Mouse (Mus musculus): ENCODE results near the gene Dnajc21. TPM values are rescaled to one million over a fixed set of nuclear protein-coding genes. Genes with fewer than 3 reads are reported as not detected.

Gene Dnajc21
- total and polyA plus RNA-seq, 3 experiments: 2.2 to 41.2 (median 34.5) TPM

GRCm38 (mm10) chr15:10485484-10486364 is 15.4 kb upstream of the Dnajc21 start, which contains the start of the genes Brix1 and Rad1:
Gene Brix1 (minus strand): TSS chr15:10485947.
Gene Rad1 (plus strand): TSS chr15:10486018.
- H3K27ac ChIP-seq: peak within 1 kb of the TSS; percentile 84
- peak within 1 kb of the TSS; percentile 86 for H3K9ac ChIP-seq (ENCODE audit: low read depth, low read length)
- under 1% methylated on average over 58 of the region's 58 CpGs for WGBS
- TF ChIP-seq EP300 (IDR thresholded peaks at IDR 0.05; ENCODE audit: insufficient read depth, low read depth, low read length): peak; percentile 82
- TF ChIP-seq CTCF (IDR thresholded peaks at IDR 0.05): peak; percentile 10; the same call in 1 of the 2 replicates
- peak; percentile 86 for TF ChIP-seq POLR2A (IDR thresholded peaks at IDR 0.05; ENCODE audit: insufficient read depth, low read depth, low read length)
- no peaks in the 10 kb centered on the region for H3K27me3 ChIP-seq (ENCODE audit: control insufficient read depth, insufficient read depth, low read length)
- intact Hi-C loops (cut with DNase I): loop anchor here (1.0 to 10.0 kb wide), 3 partner anchors 15 to 909 kb away; partner anchors contain the start of genes Amacr, Dnajc21 and Tars
- peaks cover 9% of the 10 kb centered on the region for H3K36me3 ChIP-seq (ENCODE audit: control insufficient read depth, insufficient read depth, low read length)
- H3K79me2 ChIP-seq (replicated peaks; ENCODE audit: control insufficient read depth, insufficient read depth, low read length): no peaks in the 10 kb centered on the region
- H3K4me3 ChIP-seq: peak within 1 kb of the TSS; percentile 97
- DNase-seq: peak; percentile 95
- H3K4me1 ChIP-seq (ENCODE audit: control insufficient read depth, insufficient read depth, low read length): peaks cover 1% of the 10 kb centered on the region; the same call in 1 of the 2 replicates

DNA sequence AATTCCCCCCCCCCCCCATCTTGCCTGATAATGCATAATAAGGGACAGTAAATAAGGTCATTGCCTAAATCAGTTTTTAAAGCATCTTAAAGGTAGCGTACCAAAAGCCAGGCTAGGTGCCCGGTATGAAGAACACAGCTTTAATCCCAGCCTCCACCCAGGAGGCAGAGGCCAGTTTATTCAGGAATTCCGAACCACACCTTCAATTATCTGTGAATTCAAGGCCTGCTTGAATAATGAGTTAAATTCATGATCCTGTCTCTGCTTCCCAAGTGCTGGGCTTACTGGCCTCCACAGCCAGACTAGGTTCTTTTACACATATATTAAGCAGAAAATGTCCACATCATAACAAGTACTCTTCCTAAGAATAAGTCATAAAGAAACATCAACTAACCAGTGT is 625 bp upstream of the Dnajc21 start:
- Histone ChIP-seq H3K27me3 (ENCODE audit: control insufficient read depth, insufficient read depth, low read length) (no peaks in the 10 kb centered on the region), H3K9ac (ENCODE audit: low read depth, low read length) (peak overlapping the region; percentile 70; the same call in 1 of the 2 replicates), H3K4me1 (ENCODE audit: control insufficient read depth, insufficient read depth, low read length) (peaks cover 1% of the 10 kb centered on the region), H3K79me2 (replicated peaks; ENCODE audit: control insufficient read depth, insufficient read depth, low read length) (peaks cover 4% of the 10 kb centered on the region), H3K4me3 (peak overlapping the region; percentile 70), H3K36me3 (ENCODE audit: control insufficient read depth, insufficient read depth, low read length) (no peaks in the 10 kb centered on the region), H3K27ac (peak overlapping the region; percentile 72)
- TF ChIP-seq EP300 (IDR thresholded peaks at IDR 0.05; ENCODE audit: insufficient read depth, low read depth, low read length) (no peak), POLR2A (IDR thresholded peaks at IDR 0.05; ENCODE audit: insufficient read depth, low read depth, low read length) (no peak), CTCF (IDR thresholded peaks at IDR 0.05) (no peak)
- intact Hi-C loops (cut with DNase I): loop anchor here (1.0 to 5.0 kb wide), 2 partner anchors 14 to 511 kb away; partner anchors contain the start of genes Amacr and Brix1
- WGBS: 15% methylated on average over 3 of the region's 3 CpGs
- no peak for DNase-seq

DNA sequence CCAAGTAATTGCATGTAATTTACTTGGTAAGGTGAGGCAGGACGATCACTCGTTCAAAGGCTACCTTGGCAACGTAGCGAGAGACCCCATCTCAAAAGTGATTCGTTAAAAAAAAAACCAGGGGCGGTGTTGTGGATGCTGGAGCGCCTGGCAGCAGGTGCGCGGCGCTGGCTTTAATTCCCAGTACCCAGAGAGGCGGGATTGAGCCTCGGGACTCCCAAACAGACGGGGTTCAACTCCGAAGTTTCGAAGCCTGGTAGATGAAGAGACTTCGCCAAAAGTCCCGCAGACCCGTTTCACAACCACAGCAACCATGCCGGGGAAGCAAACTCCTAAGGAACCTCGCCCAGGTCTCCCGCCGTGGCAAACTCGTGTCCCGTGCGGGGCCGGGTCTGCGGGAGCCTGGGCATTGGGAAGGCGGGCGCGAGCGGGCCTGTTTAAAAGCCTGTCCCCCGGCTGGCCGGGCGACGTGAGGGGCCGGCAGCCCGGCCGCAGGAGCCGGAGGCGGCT is 620 bp downstream of the Dnajc21 start:
- H3K9ac ChIP-seq (ENCODE audit: low read depth, low read length): peak overlapping the region; percentile 88
- TF ChIP-seq POLR2A (IDR thresholded peaks at IDR 0.05; ENCODE audit: insufficient read depth, low read depth, low read length) (no peak), CTCF (IDR thresholded peaks at IDR 0.05) (no peak), EP300 (IDR thresholded peaks at IDR 0.05; ENCODE audit: insufficient read depth, low read depth, low read length) (no peak)
- H3K4me3 ChIP-seq: peak overlapping the region; percentile 57
- no peaks in the 10 kb centered on the region for H3K27me3 ChIP-seq (ENCODE audit: control insufficient read depth, insufficient read depth, low read length)
- H3K36me3 ChIP-seq (ENCODE audit: control insufficient read depth, insufficient read depth, low read length): no peaks in the 10 kb centered on the region
- intact Hi-C loops (cut with DNase I): loop anchor here (1.0 to 5.0 kb wide), 2 partner anchors 16 to 513 kb away; partner anchors contain the start of genes Amacr and Brix1
- under 1% methylated on average over 40 of the region's 40 CpGs for WGBS
- H3K27ac ChIP-seq: peak overlapping the region; percentile 71
- peaks cover 4% of the 10 kb centered on the region for H3K79me2 ChIP-seq (replicated peaks; ENCODE audit: control insufficient read depth, insufficient read depth, low read length)
- no peak for DNase-seq
- H3K4me1 ChIP-seq (ENCODE audit: control insufficient read depth, insufficient read depth, low read length): peaks cover 1% of the 10 kb centered on the region

- WGBS: 76% methylated on average over 3 of the region's 3 CpGs
- intact Hi-C loops (cut with DNase I): no loop called here
- TF ChIP-seq EP300 (IDR thresholded peaks at IDR 0.05; ENCODE audit: insufficient read depth, low read depth, low read length): no peak
- TF ChIP-seq POLR2A (IDR thresholded peaks at IDR 0.05; ENCODE audit: insufficient read depth, low read depth, low read length): no peak
- no peak for TF ChIP-seq CTCF (IDR thresholded peaks at IDR 0.05)
- peaks cover 1% of the 10 kb centered on the region for H3K4me1 ChIP-seq (ENCODE audit: control insufficient read depth, insufficient read depth, low read length)
- H3K27me3 ChIP-seq (ENCODE audit: control insufficient read depth, insufficient read depth, low read length): no peaks in the 10 kb centered on the region
- no peak overlapping the region for H3K27ac ChIP-seq
- no peak for DNase-seq
- no peaks in the 10 kb centered on the region; the same call in 1 of the 2 replicates for H3K36me3 ChIP-seq (ENCODE audit: control insufficient read depth, insufficient read depth, low read length)
- H3K9ac ChIP-seq (ENCODE audit: low read depth, low read length): no peak overlapping the region
- peaks cover 4% of the 10 kb centered on the region for H3K79me2 ChIP-seq (replicated peaks; ENCODE audit: control insufficient read depth, insufficient read depth, low read length)
- H3K4me3 ChIP-seq: no peak overlapping the region
These were observed 1.6 kb downstream of the Dnajc21 start for GRCm38 (mm10) chr15:10468761-10469160.

GRCm38 (mm10) chr15:10464678-10465077 is 5.6 kb downstream of the Dnajc21 start:
- TF ChIP-seq CTCF (IDR thresholded peaks at IDR 0.05) (no peak), EP300 (IDR thresholded peaks at IDR 0.05; ENCODE audit: insufficient read depth, low read depth, low read length) (no peak), POLR2A (IDR thresholded peaks at IDR 0.05; ENCODE audit: insufficient read depth, low read depth, low read length) (no peak)
- H3K36me3 ChIP-seq (ENCODE audit: control insufficient read depth, insufficient read depth, low read length): no peaks in the 10 kb centered on the region; the same call in 1 of the 2 replicates
- H3K27ac ChIP-seq: no peak overlapping the region
- H3K4me3 ChIP-seq: no peak overlapping the region
- no peak overlapping the region for H3K9ac ChIP-seq (ENCODE audit: low read depth, low read length)
- no peaks in the 10 kb centered on the region for H3K27me3 ChIP-seq (ENCODE audit: control insufficient read depth, insufficient read depth, low read length)
- WGBS: 95% methylated on average over 3 of the region's 3 CpGs
- intact Hi-C loops (cut with DNase I): no loop called here
- H3K4me1 ChIP-seq (ENCODE audit: control insufficient read depth, insufficient read depth, low read length): peaks cover 1% of the 10 kb centered on the region
- peaks cover 4% of the 10 kb centered on the region for H3K79me2 ChIP-seq (replicated peaks; ENCODE audit: control insufficient read depth, insufficient read depth, low read length)
- DNase-seq: no peak

Measured in heart, adult 2 months (tissue).